Comparison of ENCODE assay signal across 14 mouse cellular contexts in genomic region chr5:43550444-43550843, GRCm38 (mm10). TPM values are rescaled to one million over a fixed set of nuclear protein-coding genes. Genes with fewer than 3 reads are reported as not detected.
DNase-seq lines count a peak whose midpoint lies in the region; ATAC-seq and TF ChIP-seq lines count a peak whose summit lies in the region.
"Had no signal": no experiment of that assay in that cellular context is flagged by ENCODE, and none has a peak within 500 bp of the region (broad histone marks: within the 10 kb centered on the region; RNA-seq: fewer than 3 reads in every experiment).

No protein-coding gene starts in this region.

- DNase-seq in heart, postnatal 10 days: no peak
- no peak for DNase-seq in lung, embryonic 14.5 days
- no peak for DNase-seq in lung, postnatal 10 days
- DNase-seq in gastrocnemius, postnatal 4 days (ENCODE audit: low spot score in 2 of 2): no peak
- DNase-seq: adrenal gland, postnatal 36 days; right cerebral cortex, postnatal 25 days had no signal

- 47% methylated on average over 4 of the region's 4 CpGs for WGBS in heart, embryonic 13.5 days
- WGBS in lung, embryonic 14.5 days: 6% methylated on average over 4 of the region's 4 CpGs
- WGBS in intestine, embryonic 15.5 days: 22% methylated on average over 4 of the region's 4 CpGs
- WGBS in stomach, embryonic 15.5 days: 30% methylated on average over 4 of the region's 4 CpGs

- peaks cover 21% of the 10 kb centered on the region; the same call in 1 of the 2 replicates for H3K4me1 ChIP-seq in heart, embryonic 13.5 days
- H3K4me1 ChIP-seq in lung, embryonic 14.5 days (ENCODE audit: insufficient read depth): peaks cover 18% of the 10 kb centered on the region
- H3K4me1 ChIP-seq in intestine, embryonic 15.5 days (replicated peaks): 0 out of 2 replicates have a peak, but pooled peaks cover 2% of the 10 kb centered on the region
- H3K4me1 ChIP-seq in stomach, embryonic 15.5 days: peaks cover 9% of the 10 kb centered on the region

- H3K27me3 ChIP-seq in heart, embryonic 13.5 days (replicated peaks): no peaks in the 10 kb centered on the region
- no peaks in the 10 kb centered on the region for H3K27me3 ChIP-seq in lung, embryonic 14.5 days (ENCODE audit: insufficient read depth, low read length)
- no peaks in the 10 kb centered on the region for H3K27me3 ChIP-seq in intestine, embryonic 15.5 days (replicated peaks)
- H3K27me3 ChIP-seq in stomach, embryonic 15.5 days (replicated peaks): no peaks in the 10 kb centered on the region

- intact Hi-C loops in heart, postnatal 10 days (cut with DNase I): no loop called here

- ATAC-seq in heart, embryonic 13.5 days (ENCODE audit: extremely low read depth, insufficient number of reproducible peaks, low FRiP score, low TSS enrichment): no peak
- peak; percentile 16; the same call in 1 of the 2 replicates for ATAC-seq in lung, embryonic 14.5 days (ENCODE audit: insufficient read depth)
- peak; percentile 45; the same call in 1 of the 2 replicates for ATAC-seq in intestine, embryonic 15.5 days
- peak; percentile 37; the same call in 1 of the 2 replicates for ATAC-seq in stomach, embryonic 15.5 days (ENCODE audit: insufficient read depth, low FRiP score, low read depth)
- ATAC-seq in megakaryocyte, adult 5-6 weeks (ENCODE audit: poor library complexity, severe bottlenecking): no peak

- no peak overlapping the region for H3K4me3 ChIP-seq in heart, embryonic 13.5 days
- no peak overlapping the region for H3K4me3 ChIP-seq in lung, embryonic 14.5 days (ENCODE audit: low read depth, low read length)
- no peak overlapping the region for H3K4me3 ChIP-seq in intestine, embryonic 15.5 days (replicated peaks)
- H3K4me3 ChIP-seq in stomach, embryonic 15.5 days (replicated peaks): no peak overlapping the region
- H3K4me3 ChIP-seq: heart, embryonic 10.5 days; midbrain, embryonic 10.5 days had no signal

- H3K36me3 ChIP-seq in heart, embryonic 13.5 days: no peaks in the 10 kb centered on the region
- no peaks in the 10 kb centered on the region for H3K36me3 ChIP-seq in lung, embryonic 14.5 days (ENCODE audit: insufficient read depth)
- no peaks in the 10 kb centered on the region for H3K36me3 ChIP-seq in intestine, embryonic 15.5 days
- no peaks in the 10 kb centered on the region for H3K36me3 ChIP-seq in stomach, embryonic 15.5 days
- H3K36me3 ChIP-seq: heart, embryonic 10.5 days; midbrain, embryonic 10.5 days had no signal

- TF ChIP-seq CTCF in lung, embryonic 14.5 days (IDR thresholded peaks at IDR 0.05; ENCODE audit: low read depth): no peak

- H3K27ac ChIP-seq in heart, embryonic 13.5 days (replicated peaks): peak overlapping the region; percentile 21
- H3K27ac ChIP-seq in lung, embryonic 14.5 days (ENCODE audit: low read depth): peak overlapping the region; percentile 49
- H3K27ac ChIP-seq in intestine, embryonic 15.5 days: peak overlapping the region; percentile 8; the same call in 1 of the 2 replicates
- peak overlapping the region; percentile 83 for H3K27ac ChIP-seq in stomach, embryonic 15.5 days
- H3K27ac ChIP-seq: heart, embryonic 10.5 days; midbrain, embryonic 10.5 days had no signal

- no peaks in the 10 kb centered on the region for H3K9me3 ChIP-seq in heart, embryonic 13.5 days
- no peaks in the 10 kb centered on the region for H3K9me3 ChIP-seq in lung, embryonic 14.5 days (ENCODE audit: low read depth, low read length)
- no peaks in the 10 kb centered on the region for H3K9me3 ChIP-seq in intestine, embryonic 15.5 days
- no peaks in the 10 kb centered on the region for H3K9me3 ChIP-seq in stomach, embryonic 15.5 days
- H3K9me3 ChIP-seq: heart, embryonic 10.5 days; midbrain, embryonic 10.5 days had no signal

- H3K4me2 ChIP-seq in heart, embryonic 13.5 days: no peak overlapping the region
- H3K4me2 ChIP-seq in lung, embryonic 14.5 days: peak overlapping the region; percentile 5
- peak overlapping the region; percentile 1; the same call in 1 of the 2 replicates for H3K4me2 ChIP-seq in intestine, embryonic 15.5 days (replicated peaks)
- H3K4me2 ChIP-seq in stomach, embryonic 15.5 days: peak overlapping the region; percentile 36

- no peak overlapping the region for H3K9ac ChIP-seq in heart, embryonic 13.5 days
- no peak overlapping the region for H3K9ac ChIP-seq in lung, embryonic 14.5 days
- H3K9ac ChIP-seq in intestine, embryonic 15.5 days: no peak overlapping the region
- H3K9ac ChIP-seq in stomach, embryonic 15.5 days: no peak overlapping the region

RNA-seq across cellular contexts. Expression of gene C1qtnf7, which starts 35.1 kb away (rescaled TPM):
- 7.6 and 8.0 TPM in 2 replicates for polyA plus RNA-seq in heart, embryonic 13.5 days (2015; fragmentation: Nextera tagmentation; extraction: Ambion mirVana)
- total RNA-seq in heart, postnatal 10 days (2021): 10 to 100 TPM; 13.2 to 13.9 TPM
- polyA plus RNA-seq in lung, embryonic 14.5 days (2014; fragmentation: Nextera tagmentation; extraction: Ambion mirVana): 53.8 and 54.2 TPM in 2 replicates
- polyA plus RNA-seq in intestine, embryonic 15.5 days (2015; fragmentation: Nextera tagmentation; extraction: Ambion mirVana): 7.3 and 7.5 TPM in 2 replicates
- polyA plus RNA-seq in stomach, embryonic 15.5 days (2015; fragmentation: Nextera tagmentation; extraction: Ambion mirVana): 17.7 and 18.0 TPM in 2 replicates
- not detected in 2 replicates for total RNA-seq in megakaryocyte, adult 5-6 weeks (2015)
- total RNA-seq in megakaryocyte, adult 5-6 weeks (2017): 0.15 TPM in 1 of 2 replicates, not detected in the other
- total RNA-seq in gastrocnemius, postnatal 4 days (2021): 1 to 10 TPM; 3.5 to 4.2 TPM
- total RNA-seq: common myeloid progenitor, adult 5-6 weeks; ES-E14 had no signal

Comparison
In these comparisons a context has a peak if more than half of its experiments do, and no peak if none do; other contexts are left out.
1. ATAC-seq: peak in lung, embryonic 14.5 days (single experiment), intestine, embryonic 15.5 days (single experiment) and stomach, embryonic 15.5 days (single experiment); none in heart, embryonic 13.5 days (single experiment) and megakaryocyte, adult 5-6 weeks (single experiment).
2. H3K27ac ChIP-seq: peak in every context shown above with its lines; median percentile 83 in stomach, embryonic 15.5 days; 49 in lung, embryonic 14.5 days; 21 in heart, embryonic 13.5 days; 8 in intestine, embryonic 15.5 days.